Mouse (Mus musculus): Measurements from ENCODE around the gene Prkar1b.
A peak's percentile ranks its signal among the peaks of the same experiment; 100 is the strongest.

The Prkar1b gene

GRCm38 (mm10) chr5:139149681-139150602 lies at the start of gene Prkar1b, which contains the start of gene Dnaaf5:
Prkar1b (minus strand) TSS chr5:139150001.
Dnaaf5 (plus strand) TSS chr5:139150223.
- peak; percentile 95 for DNase-seq

GRCm38 (mm10) chr5:139199636-139199994 lies 49.8 kb upstream of the Prkar1b start:
- DNase-seq: no peak

GRCm38 (mm10) chr5:139198779-139199178 lies 49.0 kb upstream of the Prkar1b start:
- DNase-seq: no peak

DNA sequence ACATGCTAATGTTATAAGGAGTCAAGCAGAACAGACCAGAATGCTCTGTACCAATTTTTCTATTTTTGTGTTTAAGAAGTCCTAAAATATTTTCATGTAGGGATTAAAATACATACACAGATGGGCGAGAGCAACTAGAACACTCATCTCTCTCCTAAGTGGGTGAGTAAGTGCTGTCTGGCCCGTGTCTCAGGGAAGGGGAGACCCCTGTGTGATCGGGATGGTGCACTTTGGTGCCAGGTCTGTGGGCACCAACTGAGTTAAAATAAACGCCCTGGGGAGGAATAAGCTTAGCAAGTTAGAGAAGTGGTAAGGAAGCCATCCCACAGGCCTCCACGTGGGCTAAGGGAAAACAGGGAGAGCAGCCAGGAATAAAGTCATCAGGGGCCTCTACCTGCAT lies 41.2 kb upstream of the Prkar1b start:
- no peak for DNase-seq

GRCm38 (mm10) chr5:139189726-139190125 lies 39.9 kb upstream of the Prkar1b start:
- DNase-seq: no peak

- no peak for DNase-seq
Observed at GRCm38 (mm10) chr5:139184897-139185296, 35.1 kb upstream of the Prkar1b start.

- peak; percentile 33 to 44 for DNase-seq
Observed at GRCm38 (mm10) chr5:139183601-139184000, 33.8 kb upstream of the Prkar1b start.

- no peak for DNase-seq
Observed at GRCm38 (mm10) chr5:139183131-139183530, 33.3 kb upstream of the Prkar1b start.

- peak; percentile 86 to 87 for DNase-seq
Observed at GRCm38 (mm10) chr5:139178895-139179631, 29.3 kb upstream of the Prkar1b start.

DNA sequence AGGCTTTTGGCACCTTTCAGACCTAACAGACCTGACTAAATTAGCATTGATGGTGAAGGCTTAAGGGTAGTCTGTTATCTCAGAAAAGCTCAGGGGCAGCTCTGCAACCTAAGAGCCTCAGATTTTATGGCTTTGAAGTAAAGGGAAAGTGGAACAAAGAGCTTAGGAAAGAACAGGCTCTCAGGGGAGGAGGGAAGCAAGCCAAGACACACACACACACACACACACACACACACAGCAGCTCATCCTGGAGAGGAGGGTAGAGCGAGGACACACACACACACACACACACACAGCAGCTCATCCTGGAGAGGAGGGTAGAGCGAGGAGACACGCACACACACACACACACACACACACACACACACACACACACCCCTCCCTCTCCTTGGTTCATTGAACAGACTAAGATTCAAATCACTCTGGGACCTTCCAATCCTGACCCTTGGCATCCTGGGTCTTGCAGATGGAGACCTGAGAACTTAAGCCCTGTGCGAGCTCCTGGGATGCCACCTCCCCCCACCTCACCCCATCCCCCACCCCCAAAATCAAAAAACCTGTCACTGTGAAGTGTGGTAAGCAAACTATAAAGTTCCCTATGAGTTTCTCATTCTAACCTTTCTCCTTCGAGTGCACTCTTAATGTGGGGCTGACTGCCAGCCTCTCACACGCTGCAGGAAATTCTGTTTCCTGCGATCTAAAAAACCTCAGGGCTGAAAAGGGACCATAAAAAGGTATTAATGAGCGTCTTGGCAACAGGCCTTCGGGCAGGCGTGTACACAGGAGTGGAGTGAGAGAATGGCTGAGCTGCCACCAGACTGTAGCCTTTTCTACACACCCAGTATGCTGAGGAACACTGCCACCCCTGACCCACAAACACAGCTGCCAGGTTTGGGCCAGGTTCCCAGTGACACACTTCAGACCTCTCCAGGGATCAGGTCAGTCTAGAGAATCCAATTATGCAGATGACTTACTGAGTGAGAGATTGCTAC lies 25.1 kb upstream of the Prkar1b start:
- DNase-seq: peak; percentile 19 to 31

- DNase-seq: no peak
Observed at GRCm38 (mm10) chr5:139174141-139174540, 24.3 kb upstream of the Prkar1b start.

DNA sequence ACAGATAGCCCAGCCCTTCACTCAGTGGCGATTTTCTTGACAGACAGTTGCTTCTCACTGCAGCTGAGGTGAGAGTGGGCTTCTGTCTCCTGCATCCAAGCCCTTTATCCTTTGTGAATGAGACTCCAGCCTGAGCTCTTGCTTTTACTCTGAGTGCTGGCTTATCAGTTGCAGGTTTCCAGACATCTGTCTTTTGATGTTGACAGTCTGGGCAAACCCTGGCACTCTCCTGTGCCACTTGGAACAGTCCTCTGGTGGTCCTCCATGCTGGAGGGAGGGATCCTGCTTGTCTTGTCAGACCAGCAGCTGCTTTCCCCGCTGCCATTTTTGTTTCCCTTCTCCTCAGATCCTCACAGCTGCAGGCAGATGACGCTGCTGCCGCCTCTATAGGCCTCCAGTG lies 22.1 kb upstream of the Prkar1b start:
- no peak for DNase-seq

GRCm38 (mm10) chr5:139167548-139167947 lies 17.7 kb upstream of the Prkar1b start:
- DNase-seq: no peak

GRCm38 (mm10) chr5:139166781-139167361 lies 17.1 kb upstream of the Prkar1b start:
- no peak for DNase-seq

GRCm38 (mm10) chr5:139161632-139162031 lies 11.8 kb upstream of the Prkar1b start:
- DNase-seq: no peak

DNA sequence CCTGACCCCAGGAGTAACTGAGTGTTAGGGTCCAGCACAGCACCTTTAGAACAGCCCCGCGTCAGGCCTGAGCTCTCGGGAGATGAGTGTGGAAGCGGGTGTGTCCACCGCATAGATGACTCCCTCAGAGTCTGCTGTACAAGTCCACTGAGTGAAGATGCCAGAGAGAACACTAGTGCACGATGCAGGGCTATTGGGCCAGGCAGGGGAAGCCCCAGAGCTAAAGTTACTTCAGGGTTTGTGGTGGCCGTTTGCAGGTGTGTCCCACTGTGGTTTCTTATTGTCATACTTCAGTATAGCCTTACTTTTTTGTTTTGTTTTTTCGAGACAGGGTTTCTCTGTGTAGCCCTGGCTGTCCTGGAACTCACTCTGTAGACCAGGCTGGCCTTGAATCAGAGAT lies 11.1 kb upstream of the Prkar1b start:
- no peak for DNase-seq

GRCm38 (mm10) chr5:139150603-139151031 lies 816 bp upstream of the Prkar1b start:
- DNase-seq: peak in 1 of 2 experiments; percentile 53

- peak in 1 of 2 experiments; percentile 30 for DNase-seq
Observed at GRCm38 (mm10) chr5:139149006-139149672, 662 bp downstream of the Prkar1b start.

DNA sequence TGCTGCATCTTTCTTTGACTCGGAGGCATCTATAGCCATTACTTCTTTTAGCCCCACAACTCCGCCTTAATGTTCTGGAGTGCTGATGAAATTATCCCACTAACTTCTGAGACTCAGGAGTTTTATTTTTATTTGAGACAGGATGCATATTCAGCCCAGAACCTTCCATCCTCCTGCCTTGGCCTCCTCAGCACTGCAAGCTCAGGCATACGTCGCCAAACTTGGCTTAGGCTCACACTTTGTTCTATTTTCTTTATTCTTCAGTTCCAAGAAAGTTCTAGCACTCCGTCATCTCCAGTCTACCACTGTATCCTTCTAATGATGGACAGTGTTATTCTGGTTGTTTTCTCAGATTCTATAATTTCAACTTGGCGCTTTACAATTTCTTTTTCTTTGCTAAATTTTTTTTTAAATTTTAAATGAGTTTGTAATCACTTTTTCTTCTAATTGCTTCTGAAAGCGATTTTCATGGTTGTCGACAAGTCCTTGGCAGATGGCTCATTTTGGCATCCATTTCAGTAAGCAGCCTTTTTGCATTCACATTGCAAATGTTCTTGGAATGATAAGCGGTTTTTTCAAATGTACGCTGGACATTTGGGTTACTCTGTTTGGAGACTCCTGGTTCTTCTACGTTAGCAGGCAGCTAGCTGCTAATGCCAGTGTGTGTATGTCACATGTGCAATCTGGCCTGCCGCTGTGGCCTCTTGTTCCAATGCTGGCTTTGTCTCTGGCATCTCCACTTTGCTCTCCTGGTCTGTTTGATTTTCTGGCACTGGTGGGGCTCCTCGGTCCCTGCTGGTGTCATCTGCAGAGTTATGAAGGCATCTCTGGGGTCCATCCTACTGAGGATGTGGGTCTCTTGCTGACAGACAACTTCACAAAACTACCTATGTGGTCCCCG lies 2.4 kb downstream of the Prkar1b start:
- DNase-seq: peak; percentile 43 to 59

- peak; percentile 62 to 70 for DNase-seq
Observed at GRCm38 (mm10) chr5:139146476-139147075, 3.2 kb downstream of the Prkar1b start.

Data from cerebellum, postnatal 36 days (tissue).